Mouse (Mus musculus) layer of hippocampus, adult 2 months (tissue): ENCODE measurements around the gene Pim1. TPM values are rescaled to one million over a fixed set of nuclear protein-coding genes. Genes with fewer than 3 reads are reported as not detected.
"Not testable (repeated sequence)": the region's sequence is repeated elsewhere in the genome, so short reads cannot be mapped to it uniquely, and the experiment has no call there.

Experiments used
- DNase-seq, 2 experiments: peaks; one replicate each; pipeline ENCODE4 v3.0.0; 2022; ENCODE audit warnings: low spot score in 2 of 2
- H3K27ac ChIP-seq: fragments of 200-600 bp; 2 replicates; pipeline ENCODE4 v1.8.1; 2022
- H3K4me3 ChIP-seq: fragments of 200-600 bp; 2 replicates; pipeline ENCODE4 v1.8.1; 2022; ENCODE audit warnings: mild to moderate bottlenecking
- CTCF ChIP-seq: fragments of 200-600 bp; conservative IDR thresholded peaks from 2 replicates; pipeline ENCODE4 v1.8.1; 2022; ENCODE audit warnings: antibody characterized with exemption, mild to moderate bottlenecking, moderate library complexity
- long read RNA-seq, 2 experiments: library from polyadenylated mRNA; stranded (forward); transcript quantifications; one replicate each; pipeline ENCODE4 v2.0.0; 2021; ENCODE audit warnings: borderline mapping rate in 2 of 2
- total RNA-seq, 2 experiments: library from RNA; stranded (reverse); gene quantifications; 2 replicates each; pipeline ENCODE4 v1.2.3; 2021

The Pim1 gene
- total RNA-seq, result 1 to 10 TPM; 4.2 to 5.6 TPM
- long read RNA-seq, experiment 1, partial matches to known transcripts, result 0 of 1 reads
- long read RNA-seq, experiment 1, other reads (novel, unspliced or antisense), result 0 of 1 reads
- long read RNA-seq, experiment 2, partial matches to known transcripts, result 1 of 1 reads
- long read RNA-seq, experiment 2, other reads (novel, unspliced or antisense), result 0 of 1 reads

DNA sequence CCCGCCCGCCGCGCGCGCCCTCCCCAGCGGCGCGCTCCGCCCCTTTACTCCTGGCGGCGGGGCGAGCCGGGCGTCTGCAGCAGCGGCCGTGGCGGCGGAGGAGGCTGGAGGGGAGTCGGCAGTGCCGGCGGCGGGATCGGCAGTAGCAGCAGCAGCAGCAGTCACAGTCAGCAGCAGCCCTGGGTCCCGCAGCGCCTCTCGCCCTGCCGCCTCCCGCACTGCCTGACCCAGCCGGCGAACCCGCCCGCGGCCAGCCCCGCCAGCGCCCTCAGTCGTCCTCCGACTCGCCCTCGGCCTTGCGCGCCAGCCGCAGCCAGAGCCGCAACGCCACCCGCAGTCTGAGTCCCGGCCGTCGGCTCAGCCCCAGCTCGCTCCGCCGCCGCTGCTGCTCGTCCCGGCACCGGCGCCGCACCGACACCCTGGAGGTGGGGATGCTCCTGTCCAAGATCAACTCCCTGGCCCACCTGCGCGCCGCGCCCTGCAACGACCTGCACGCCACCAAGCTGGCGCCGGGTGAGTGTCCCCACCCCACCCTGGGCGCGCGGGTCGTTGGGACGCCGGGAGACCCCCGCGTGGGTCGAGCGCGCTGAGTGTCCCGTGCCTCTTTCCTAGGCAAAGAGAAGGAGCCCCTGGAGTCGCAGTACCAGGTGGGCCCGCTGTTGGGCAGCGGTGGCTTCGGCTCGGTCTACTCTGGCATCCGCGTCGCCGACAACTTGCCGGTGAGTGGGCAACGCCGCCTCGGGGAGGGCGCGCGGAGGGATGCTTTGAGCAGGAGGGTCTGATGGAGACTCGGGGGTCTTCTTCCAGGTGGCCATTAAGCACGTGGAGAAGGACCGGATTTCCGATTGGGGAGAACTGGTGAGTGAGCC, at the start of gene Pim1:
Pim1 (plus strand) TSS at position 41 of the 869 bp plus-strand sequence.
- DNase-seq, result peak in 1 of 2 experiments; percentile 38
- Histone ChIP-seq H3K4me3 (peak within 1 kb of the TSS; percentile 78), H3K27ac (peak within 1 kb of the TSS; percentile 84)
- peak; percentile 38 for TF ChIP-seq CTCF

DNA sequence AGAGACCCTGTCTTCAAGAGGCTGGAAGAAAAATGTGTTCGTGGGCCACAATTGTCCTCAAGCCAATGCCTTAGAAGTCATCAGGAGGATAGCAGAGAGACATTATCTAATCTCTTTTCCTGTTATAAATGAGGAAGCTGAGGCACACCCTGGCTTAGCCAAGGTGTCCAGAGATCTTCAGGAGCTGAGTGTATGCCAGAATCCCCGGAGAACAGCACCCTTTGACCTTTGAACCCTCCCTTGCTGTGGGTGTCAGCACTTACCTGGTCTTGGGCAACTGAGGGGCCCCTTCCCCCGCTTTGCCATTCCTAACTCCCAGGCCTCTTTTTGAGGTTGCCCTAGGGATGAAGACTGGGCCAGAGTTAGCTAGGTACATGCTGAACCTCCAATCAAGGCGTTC, 49.0 kb upstream of the Pim1 start:
- H3K4me3 ChIP-seq, result no peak overlapping the region
- no peak for TF ChIP-seq CTCF
- no peak overlapping the region for H3K27ac ChIP-seq
- DNase-seq, result no peak

GRCm38 (mm10) chr17:29442131-29442557, 48.4 kb upstream of the Pim1 start:
- Histone ChIP-seq H3K27ac (no peak overlapping the region), H3K4me3 (no peak overlapping the region)
- no peak for DNase-seq
- no peak for TF ChIP-seq CTCF

- no peak for DNase-seq
- no peak overlapping the region for H3K4me3 ChIP-seq
- H3K27ac ChIP-seq, result no peak overlapping the region
- no peak for TF ChIP-seq CTCF
Measured at GRCm38 (mm10) chr17:29443724-29444123, 46.8 kb upstream of the Pim1 start.

- no peak overlapping the region for H3K4me3 ChIP-seq
- H3K27ac ChIP-seq, result no peak overlapping the region
- DNase-seq, result no peak
- no peak for TF ChIP-seq CTCF
Measured at GRCm38 (mm10) chr17:29445072-29445471, 45.5 kb upstream of the Pim1 start.

DNA sequence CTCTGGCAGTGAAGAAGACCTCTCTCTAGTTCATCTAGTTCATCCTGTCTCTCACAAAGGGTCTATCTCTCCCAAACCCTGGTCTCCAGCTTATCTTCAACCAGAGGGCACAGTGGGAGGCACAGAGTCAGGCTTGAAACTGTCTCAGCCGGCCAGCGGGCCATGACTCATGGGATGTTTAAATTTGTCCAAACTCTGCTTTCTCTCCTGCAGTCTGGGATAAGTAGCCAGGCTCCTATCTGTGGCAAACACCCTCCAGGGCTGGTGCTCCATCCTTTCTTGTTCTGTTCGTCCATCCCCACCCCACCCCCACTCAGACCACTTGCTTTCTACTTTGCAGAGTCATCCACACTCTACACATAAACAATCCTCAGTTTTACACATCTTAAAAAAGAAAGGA, 43.2 kb upstream of the Pim1 start:
- Histone ChIP-seq H3K4me3 (no peak overlapping the region), H3K27ac (no peak overlapping the region)
- no peak for DNase-seq
- no peak for TF ChIP-seq CTCF

DNA sequence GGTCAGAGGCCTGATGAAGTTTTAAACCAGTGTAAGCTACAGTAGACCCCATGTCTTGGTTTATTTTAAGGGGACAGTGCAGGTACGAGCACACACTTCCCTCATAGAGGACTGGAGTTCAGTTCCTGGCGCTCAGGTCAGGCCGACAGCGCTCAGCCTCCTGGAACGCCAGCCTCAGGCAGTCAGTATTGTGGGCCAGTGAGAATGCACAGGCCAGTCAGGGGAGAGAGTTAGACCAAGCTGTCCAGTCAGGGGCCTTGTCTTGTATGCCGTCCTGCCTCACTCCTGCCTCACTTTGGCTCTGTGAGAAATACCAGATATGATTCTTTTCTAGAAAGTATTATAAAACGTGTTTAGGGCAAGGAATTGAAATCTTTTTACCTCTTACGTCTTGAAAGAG, 42.5 kb upstream of the Pim1 start:
- H3K4me3 ChIP-seq, result no peak overlapping the region
- H3K27ac ChIP-seq, result no peak overlapping the region
- DNase-seq, result no peak
- no peak for TF ChIP-seq CTCF

GRCm38 (mm10) chr17:29448561-29448960, 42.0 kb upstream of the Pim1 start:
- no peak for TF ChIP-seq CTCF
- H3K27ac ChIP-seq, result no peak overlapping the region
- DNase-seq, result no peak

DNA sequence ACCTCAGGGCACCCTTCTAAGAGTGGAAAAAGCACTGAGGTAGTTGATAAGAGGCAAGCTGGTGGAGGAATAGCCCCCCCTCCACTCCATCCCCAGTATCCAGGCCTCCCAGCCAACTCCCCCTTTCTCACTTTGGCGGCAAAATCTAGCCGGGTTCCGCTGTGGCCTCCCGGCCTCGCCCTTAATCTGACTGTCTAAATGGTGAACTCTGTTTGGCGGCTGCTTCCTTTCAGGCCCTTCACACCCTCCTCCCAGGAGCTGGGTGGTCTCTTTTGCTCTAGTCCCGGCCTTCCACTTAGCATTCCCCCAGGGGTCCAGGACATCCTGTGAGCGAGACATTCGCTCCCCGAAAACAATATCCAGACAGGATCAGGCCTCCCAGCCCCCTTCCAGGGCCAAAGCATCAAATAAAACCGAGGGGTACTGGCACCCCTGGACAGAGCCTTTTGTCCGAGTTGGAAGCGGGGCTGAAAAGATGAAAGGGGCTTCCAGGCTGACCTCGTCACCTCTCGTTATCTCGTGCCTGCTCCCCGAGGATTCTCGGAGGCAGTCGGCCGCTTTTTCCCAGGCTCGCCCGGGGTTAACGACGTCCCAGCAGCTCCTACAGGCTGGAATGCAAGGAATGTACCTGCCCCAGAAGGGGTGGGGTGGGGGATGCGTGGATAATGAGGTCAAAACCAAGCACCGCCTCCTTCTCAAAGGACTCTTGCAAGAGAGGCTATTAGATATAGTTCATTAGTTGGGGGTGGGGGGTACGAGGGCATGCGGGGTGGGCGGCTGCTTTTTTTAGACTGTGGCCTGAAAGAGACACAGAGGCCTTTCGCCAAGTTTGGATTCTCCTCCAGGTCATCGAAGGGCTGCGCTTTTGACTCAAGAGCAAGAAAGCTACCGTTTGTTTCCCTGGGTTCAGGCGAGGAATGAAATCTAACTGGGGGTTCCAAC, 39.4 kb upstream of the Pim1 start:
- Histone ChIP-seq H3K4me3 (no peak overlapping the region), H3K27ac (no peak overlapping the region)
- DNase-seq, result no peak
- no peak for TF ChIP-seq CTCF

More at GRCm38 (mm10) chr17:29448561-29448960, 42.0 kb upstream of the Pim1 start:
- H3K4me3 ChIP-seq, result no peak overlapping the region

- no peak for DNase-seq
- H3K27ac ChIP-seq, result no peak overlapping the region
- H3K4me3 ChIP-seq, result no peak overlapping the region
- no peak for TF ChIP-seq CTCF
Measured at GRCm38 (mm10) chr17:29451841-29452210, 38.7 kb upstream of the Pim1 start.

DNA sequence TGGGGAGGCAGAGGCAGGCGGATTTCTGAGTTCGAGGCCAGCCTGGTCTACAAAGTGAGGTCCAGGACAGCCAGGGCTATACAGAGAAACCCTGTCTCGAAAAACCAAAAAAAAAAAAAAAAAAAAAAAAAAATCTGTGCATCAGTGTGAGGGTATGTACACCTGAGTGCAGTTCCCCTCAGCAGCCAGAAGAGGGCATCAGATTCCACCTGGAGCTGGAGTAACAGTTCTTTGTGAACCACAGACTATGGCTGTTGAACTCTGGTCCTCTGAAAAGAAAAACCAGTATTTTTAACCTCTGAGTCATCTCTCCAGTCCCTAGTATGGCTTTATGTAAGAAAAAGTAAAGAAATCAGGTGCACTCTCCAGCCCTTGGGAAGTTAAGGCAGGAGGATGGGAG, 36.4 kb upstream of the Pim1 start:
- DNase-seq, H3K4me3 ChIP-seq, H3K27ac ChIP-seq: not testable (repeated sequence)
- peak; percentile 31 for TF ChIP-seq CTCF

GRCm38 (mm10) chr17:29455411-29456120, 35.0 kb upstream of the Pim1 start:
- Histone ChIP-seq H3K27ac (no peak overlapping the region), H3K4me3 (no peak overlapping the region)
- TF ChIP-seq CTCF, result no peak
- no peak for DNase-seq
